Mouse (Mus musculus) liver, embryonic 14.5 days (tissue): Measurements from ENCODE around the gene Edem3. TPM values are rescaled to one million over a fixed set of nuclear protein-coding genes. Genes with fewer than 3 reads are reported as not detected.

Experiments
- ATAC-seq: fragments of 200-750 bp; cut with Nextera tagmentation; 2 replicates; pipeline ENCODE4 v1.8.0; 2017; ENCODE audit warnings: moderate number of reproducible peaks, mild to moderate bottlenecking, moderate library complexity; ENCODE audit not compliant: insufficient read depth
- DNase-seq, 3 experiments: peaks; one replicate each; pipeline ENCODE4 v3.0.0-alpha.2; 2012 to 2013; ENCODE audit warnings: low read depth in 3 of 3, low spot score in 3 of 3
- H3K27ac ChIP-seq: fragments of 300-500 bp; sonication (generic); 2 replicates; pipeline ENCODE4 v1.5.1; 2014; ENCODE audit warnings: moderate library complexity, mild to moderate bottlenecking, control low read depth, inconsistent platforms
- H3K27me3 ChIP-seq: fragments of 300-500 bp; sonication (generic); 2 replicates; pipeline ENCODE4 v1.6.1; 2014; ENCODE audit warnings: mild to moderate bottlenecking, low read length, moderate library complexity; ENCODE audit not compliant: control insufficient read depth, insufficient read depth
- H3K36me3 ChIP-seq: fragments of 300-500 bp; sonication (generic); replicated peaks from 2 replicates; pipeline ENCODE4 v1.6.1; 2014; ENCODE audit warnings: low read depth; ENCODE audit not compliant: control insufficient read depth, insufficient read depth
- H3K4me1 ChIP-seq, 2 experiments: fragments of 200-500 bp in 1 of 2; fragments of 300-500 bp in 1 of 2; sonication (generic) in 1 of 2; replicated peaks; 2 replicates each; pipeline ENCODE4 v1.6.1; 2012 to 2014; ENCODE audit warnings: antibody characterized with exemption in 1 of 2, inconsistent platforms in 1 of 2, low read length in 1 of 2; ENCODE audit not compliant: control insufficient read depth in 2 of 2, insufficient read depth in 2 of 2
- H3K4me2 ChIP-seq: fragments of 300-500 bp; sonication (generic); 2 replicates; pipeline ENCODE4 v1.6.1; 2014; ENCODE audit warnings: low read depth, mild to moderate bottlenecking, control low read depth, moderate library complexity
- H3K4me3 ChIP-seq, 2 experiments: fragments of 200-500 bp in 1 of 2; fragments of 300-500 bp in 1 of 2; sonication (generic) in 1 of 2; 2 replicates each; pipeline ENCODE4 v1.5.1; 2012 to 2014; ENCODE audit warnings: low read depth in 2 of 2, low read length in 2 of 2, mild to moderate bottlenecking in 2 of 2, control low read depth in 1 of 2, inconsistent platforms in 1 of 2, moderate library complexity in 1 of 2; ENCODE audit not compliant: insufficient read depth in 1 of 2
- H3K9ac ChIP-seq: fragments of 300-500 bp; sonication (generic); replicated peaks from 2 replicates; pipeline ENCODE4 v1.6.1; 2014; ENCODE audit warnings: mild to moderate bottlenecking, control low read depth, moderate library complexity
- H3K9me3 ChIP-seq: fragments of 300-500 bp; sonication (generic); 2 replicates; pipeline ENCODE4 v1.6.1; 2016; ENCODE audit warnings: low read length, mixed read lengths; ENCODE audit not compliant: control insufficient read depth
- CTCF ChIP-seq: IDR thresholded peaks from 2 replicates; pipeline ENCODE4 v1.5.1; 2016; ENCODE audit warnings: antibody characterized with exemption, low read depth, control low read depth
- EP300 ChIP-seq: IDR thresholded peaks from 2 replicates; pipeline ENCODE4 v1.6.1; 2016; ENCODE audit warnings: antibody characterized with exemption, low read depth
- WGBS: fragments of 180-500 bp; shearing (Covaris S2); extraction: QIAGEN DNeasy Blood & Tissue Kit; methylation state at CpG from one replicate; pipeline ENCODE4 v1.1.7; 2014; ENCODE audit not compliant: insufficient replicate concordance; 5-methylcytosine and 5-hydroxymethylcytosine counted together
- polyA plus RNA-seq, 2 experiments: library from polyadenylated mRNA; depleted of rRNA in 1 of 2; stranded (reverse) in 1 of 2; unstranded in 1 of 2; fragments of >200 nt; fragmentation: Nextera tagmentation in 1 of 2; extraction: Ambion mirVana in 1 of 2; gene quantifications; 2 replicates each; pipeline versions ENCODE4 v1.2.1 to v1.2.3; 2012 to 2014

The Edem3 gene
- polyA plus RNA-seq, 2 experiments, result 4.3 to 6.1 TPM

DNA sequence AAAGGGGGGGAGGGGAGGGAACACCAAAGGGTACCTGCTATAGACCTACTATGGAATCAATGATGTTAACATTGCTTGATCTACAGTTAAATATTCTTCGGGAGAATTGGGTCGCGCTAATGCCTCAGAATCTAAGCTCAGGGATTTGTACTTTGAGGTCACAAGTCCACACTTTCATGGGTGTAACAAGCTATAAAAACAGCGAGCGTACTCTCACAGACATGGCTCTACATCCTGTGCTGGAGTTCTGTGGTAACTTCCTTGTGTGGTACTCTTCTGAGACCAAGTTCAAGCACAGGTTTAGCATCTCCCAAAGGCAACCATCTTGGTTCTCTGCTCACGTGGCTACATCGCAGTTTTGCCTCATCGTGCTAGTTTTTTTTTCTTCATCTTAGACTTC lies 106.9 kb downstream of the Edem3 start:
- H3K9ac ChIP-seq, result no peak overlapping the region
- H3K9me3 ChIP-seq, result no peaks in the 10 kb centered on the region
- no peaks in the 10 kb centered on the region for H3K36me3 ChIP-seq
- H3K27me3 ChIP-seq, result no peaks in the 10 kb centered on the region
- H3K4me2 ChIP-seq, result no peak overlapping the region
- H3K4me1 ChIP-seq, result no peaks in the 10 kb centered on the region
- ATAC-seq (no peak), DNase-seq (no peak)
- no peak overlapping the region for H3K4me3 ChIP-seq
- TF ChIP-seq EP300, result no peak
- no peak for TF ChIP-seq CTCF
- H3K27ac ChIP-seq, result no peak overlapping the region
- WGBS, result 75% methylated on average over 8 of the region's 8 CpGs

GRCm38 (mm10) chr1:151863135-151863796 lies 108.1 kb downstream of the Edem3 start:
- Histone ChIP-seq H3K4me2 (no peak overlapping the region), H3K27ac (no peak overlapping the region), H3K36me3 (no peaks in the 10 kb centered on the region), H3K4me1 (no peaks in the 10 kb centered on the region), H3K27me3 (no peaks in the 10 kb centered on the region), H3K4me3 (no peak overlapping the region), H3K9me3 (no peaks in the 10 kb centered on the region), H3K9ac (no peak overlapping the region)
- WGBS, result 78% methylated on average over 17 of the region's 17 CpGs
- no peak for ATAC-seq
- no peak for DNase-seq
- no peak for TF ChIP-seq EP300
- TF ChIP-seq CTCF, result no peak

DNA sequence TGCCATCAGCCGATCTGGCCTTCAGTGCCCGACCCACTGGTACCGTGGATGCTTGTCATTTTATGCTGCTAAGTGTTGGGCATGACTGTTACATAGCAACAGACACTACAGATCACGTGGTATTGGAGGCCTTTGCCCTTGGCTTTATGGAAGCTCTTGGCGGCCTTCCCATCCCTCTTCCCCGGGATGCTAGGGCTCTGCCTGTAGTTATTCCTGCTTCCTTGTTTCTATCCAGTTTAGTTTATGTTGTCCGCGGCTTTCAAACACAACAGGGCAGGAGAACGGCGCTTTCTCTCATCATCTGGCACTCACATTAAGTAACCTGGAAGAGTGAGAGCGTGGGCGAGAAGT lies 108.6 kb downstream of the Edem3 start:
- no peak overlapping the region for H3K9ac ChIP-seq
- no peaks in the 10 kb centered on the region for H3K36me3 ChIP-seq
- no peak overlapping the region for H3K4me3 ChIP-seq
- no peak for TF ChIP-seq EP300
- no peak for TF ChIP-seq CTCF
- ATAC-seq, result no peak
- H3K4me1 ChIP-seq, result no peaks in the 10 kb centered on the region
- DNase-seq, result no peak
- H3K9me3 ChIP-seq, result no peaks in the 10 kb centered on the region
- no peak overlapping the region for H3K27ac ChIP-seq
- no peak overlapping the region for H3K4me2 ChIP-seq
- H3K27me3 ChIP-seq, result no peaks in the 10 kb centered on the region
- 72% methylated on average over 12 of the region's 12 CpGs for WGBS

DNA sequence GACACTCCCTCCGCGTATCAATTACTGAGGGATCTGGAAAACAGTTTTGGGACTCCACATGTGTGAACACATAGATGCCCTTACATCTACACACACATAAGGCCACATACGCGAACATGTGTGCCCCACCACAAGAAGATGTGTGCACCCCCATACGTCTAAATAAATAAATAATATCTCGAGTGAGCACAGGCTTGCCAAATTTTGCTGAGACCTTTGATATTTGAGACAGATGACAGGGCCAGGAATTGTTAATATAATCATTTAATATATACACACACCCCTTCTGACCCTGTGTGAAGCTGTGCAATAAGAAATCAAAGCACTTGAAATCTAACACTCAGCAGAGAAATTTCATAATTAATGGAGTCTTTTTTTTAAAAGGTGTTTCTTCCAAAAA lies 109.2 kb downstream of the Edem3 start:
- no peaks in the 10 kb centered on the region for H3K36me3 ChIP-seq
- no peaks in the 10 kb centered on the region for H3K4me1 ChIP-seq
- no peak overlapping the region for H3K9ac ChIP-seq
- ATAC-seq, result no peak
- WGBS, result 67% methylated on average over 6 of the region's 6 CpGs
- TF ChIP-seq EP300, result no peak
- DNase-seq, result no peak
- H3K4me2 ChIP-seq, result no peak overlapping the region
- no peaks in the 10 kb centered on the region for H3K27me3 ChIP-seq
- no peak overlapping the region for H3K4me3 ChIP-seq
- no peak overlapping the region for H3K27ac ChIP-seq
- no peaks in the 10 kb centered on the region for H3K9me3 ChIP-seq

Other genes starting within 250 kb of the Edem3 start
- gene Fam129a, start 184.2 kb upstream of the Edem3 start, polyA plus RNA-seq (2012; rRNA removed), result 1.1 and 1.5 TPM in 2 replicates
- gene Fam129a, start 184.2 kb upstream of the Edem3 start, polyA plus RNA-seq (2014; fragmentation: Nextera tagmentation; extraction: Ambion mirVana), result 2.3 and 3.4 TPM in 2 replicates